Mouse (Mus musculus): ENCODE results near the gene Ndufaf4. TPM values are rescaled to one million over a fixed set of nuclear protein-coding genes. Genes with fewer than 3 reads are reported as not detected.
A peak's percentile ranks its signal among the peaks of the same experiment; 100 is the strongest.
"Not testable (repeated sequence)": the region's sequence is repeated elsewhere in the genome, so short reads cannot be mapped to it uniquely, and the experiment has no call there.

Ndufaf4 gene
- polyA plus RNA-seq (2015; fragmentation: Nextera tagmentation; extraction: Ambion mirVana), result 16.9 TPM in 2 replicates

- Histone ChIP-seq H3K4me3 (ENCODE audit: low read depth, low read length) (peak within 1 kb of the TSS; percentile 85), H3K4me2 (ENCODE audit: low read depth, low read length) (peak within 1 kb of the TSS; percentile 86), H3K36me3 (ENCODE audit: control insufficient read depth, insufficient read depth) (peaks cover 4% of the 10 kb centered on the region; the same call in 1 of the 2 replicates), H3K27ac (ENCODE audit: low read length) (0 out of 2 replicates have a peak within 1 kb of the TSS, but pooled peaks have one; percentile 27), H3K9me3 (replicated peaks; ENCODE audit: control insufficient read depth, low read length) (no peaks in the 10 kb centered on the region), H3K27me3 (ENCODE audit: control insufficient read depth, insufficient read depth, low read depth, low read length) (no peaks in the 10 kb centered on the region), H3K4me1 (ENCODE audit: control insufficient read depth, low read depth, low read length) (peaks cover 9% of the 10 kb centered on the region), H3K9ac (ENCODE audit: low read depth, low read length) (peak within 1 kb of the TSS; percentile 74)
- ATAC-seq (ENCODE audit: low read depth), result peak; percentile 97
- under 1% methylated on average over 58 of the region's 58 CpGs for WGBS (ENCODE audit: insufficient replicate concordance)
Measured at GRCm38 (mm10) chr4:24897851-24898515, at the start of gene Ndufaf4. Gene Ndufaf4, plus strand, starts transcription at chr4:24898083.

GRCm38 (mm10) chr4:24850401-24851325 is 47.2 kb upstream of the Ndufaf4 start, which contains the start of gene Klhl32:
Gene Klhl32, minus strand, starts transcription at chr4:24851124.
- H3K27ac ChIP-seq (ENCODE audit: low read length), result no peak within 1 kb of the TSS
- peaks cover 3% of the 10 kb centered on the region; the same call in 1 of the 2 replicates for H3K27me3 ChIP-seq (ENCODE audit: control insufficient read depth, insufficient read depth, low read depth, low read length)
- H3K4me3 ChIP-seq (ENCODE audit: low read depth, low read length), result peak within 1 kb of the TSS; percentile 55
- H3K36me3 ChIP-seq (ENCODE audit: control insufficient read depth, insufficient read depth), result no peaks in the 10 kb centered on the region
- H3K4me2 ChIP-seq (ENCODE audit: low read depth, low read length), result peak within 1 kb of the TSS; percentile 67
- H3K9me3 ChIP-seq (replicated peaks; ENCODE audit: control insufficient read depth, low read length), result no peaks in the 10 kb centered on the region
- 0 out of 2 replicates have a peak within 1 kb of the TSS, but pooled peaks have one; percentile 22 for H3K9ac ChIP-seq (ENCODE audit: low read depth, low read length)
- ATAC-seq (ENCODE audit: low read depth), result peak; percentile 54
- H3K4me1 ChIP-seq (ENCODE audit: control insufficient read depth, low read depth, low read length), result no peaks in the 10 kb centered on the region
- WGBS (ENCODE audit: insufficient replicate concordance), result under 1% methylated on average over 63 of the region's 63 CpGs

- Histone ChIP-seq H3K4me1 (ENCODE audit: control insufficient read depth, low read depth, low read length) (no peaks in the 10 kb centered on the region), H3K9ac (ENCODE audit: low read depth, low read length) (no peak overlapping the region), H3K9me3 (replicated peaks; ENCODE audit: control insufficient read depth, low read length) (no peaks in the 10 kb centered on the region), H3K4me2 (ENCODE audit: low read depth, low read length) (no peak overlapping the region), H3K4me3 (ENCODE audit: low read depth, low read length) (no peak overlapping the region), H3K27me3 (ENCODE audit: control insufficient read depth, insufficient read depth, low read depth, low read length) (no peaks in the 10 kb centered on the region), H3K27ac (ENCODE audit: low read length) (no peak overlapping the region), H3K36me3 (ENCODE audit: control insufficient read depth, insufficient read depth) (no peaks in the 10 kb centered on the region)
- ATAC-seq (ENCODE audit: low read depth), result no peak
- whole genome bisulfite sequencing (ENCODE audit: insufficient replicate concordance), result 37% methylated on average over 6 of the region's 6 CpGs
Measured at GRCm38 (mm10) chr4:24865691-24866090, 32.2 kb upstream of the Ndufaf4 start.

- no peaks in the 10 kb centered on the region for H3K4me1 ChIP-seq (ENCODE audit: control insufficient read depth, low read depth, low read length)
- 51% methylated on average over 4 of the region's 4 CpGs for WGBS (ENCODE audit: insufficient replicate concordance)
- no peaks in the 10 kb centered on the region for H3K36me3 ChIP-seq (ENCODE audit: control insufficient read depth, insufficient read depth)
- H3K9me3 ChIP-seq (replicated peaks; ENCODE audit: control insufficient read depth, low read length), result no peaks in the 10 kb centered on the region
- no peak overlapping the region for H3K4me2 ChIP-seq (ENCODE audit: low read depth, low read length)
- no peak overlapping the region for H3K4me3 ChIP-seq (ENCODE audit: low read depth, low read length)
- H3K9ac ChIP-seq (ENCODE audit: low read depth, low read length), result no peak overlapping the region
- no peak for ATAC-seq (ENCODE audit: low read depth)
- no peak overlapping the region for H3K27ac ChIP-seq (ENCODE audit: low read length)
- no peaks in the 10 kb centered on the region for H3K27me3 ChIP-seq (ENCODE audit: control insufficient read depth, insufficient read depth, low read depth, low read length)
Measured at GRCm38 (mm10) chr4:24869230-24869629, 28.7 kb upstream of the Ndufaf4 start.

- 36% methylated on average over 2 of the region's 2 CpGs for WGBS (ENCODE audit: insufficient replicate concordance)
- ATAC-seq (ENCODE audit: low read depth), result not testable (repeated sequence)
Measured at GRCm38 (mm10) chr4:24889386-24889785, 8.5 kb upstream of the Ndufaf4 start.

GRCm38 (mm10) chr4:24892293-24892692 is 5.6 kb upstream of the Ndufaf4 start:
- not testable (repeated sequence) for H3K4me2 ChIP-seq (ENCODE audit: low read depth, low read length); H3K36me3 ChIP-seq (ENCODE audit: control insufficient read depth, insufficient read depth); H3K27me3 ChIP-seq (ENCODE audit: control insufficient read depth, insufficient read depth, low read depth, low read length); H3K4me1 ChIP-seq (ENCODE audit: control insufficient read depth, low read depth, low read length); H3K9ac ChIP-seq (ENCODE audit: low read depth, low read length); H3K27ac ChIP-seq (ENCODE audit: low read length); H3K9me3 ChIP-seq (replicated peaks; ENCODE audit: control insufficient read depth, low read length); H3K4me3 ChIP-seq (ENCODE audit: low read depth, low read length); ATAC-seq (ENCODE audit: low read depth)
- 48% methylated on average over 2 of the region's 2 CpGs for WGBS (ENCODE audit: insufficient replicate concordance)

More at GRCm38 (mm10) chr4:24889386-24889785, 8.5 kb upstream of the Ndufaf4 start:
- not testable (repeated sequence) for H3K4me1 ChIP-seq (ENCODE audit: control insufficient read depth, low read depth, low read length); H3K9ac ChIP-seq (ENCODE audit: low read depth, low read length); H3K4me2 ChIP-seq (ENCODE audit: low read depth, low read length); H3K4me3 ChIP-seq (ENCODE audit: low read depth, low read length); H3K27me3 ChIP-seq (ENCODE audit: control insufficient read depth, insufficient read depth, low read depth, low read length); H3K27ac ChIP-seq (ENCODE audit: low read length); H3K36me3 ChIP-seq (ENCODE audit: control insufficient read depth, insufficient read depth); H3K9me3 ChIP-seq (replicated peaks; ENCODE audit: control insufficient read depth, low read length)

GRCm38 (mm10) chr4:24894625-24895024 is 3.3 kb upstream of the Ndufaf4 start:
- 34% methylated on average over 4 of the region's 4 CpGs for WGBS (ENCODE audit: insufficient replicate concordance)

GRCm38 (mm10) chr4:24896829-24897228 is 1.1 kb upstream of the Ndufaf4 start:
- H3K27ac ChIP-seq (ENCODE audit: low read length), result no peak overlapping the region
- H3K9ac ChIP-seq (ENCODE audit: low read depth, low read length), result no peak overlapping the region
- H3K4me1 ChIP-seq (ENCODE audit: control insufficient read depth, low read depth, low read length), result peaks cover 9% of the 10 kb centered on the region
- peaks cover 4% of the 10 kb centered on the region; the same call in 1 of the 2 replicates for H3K36me3 ChIP-seq (ENCODE audit: control insufficient read depth, insufficient read depth)
- WGBS (ENCODE audit: insufficient replicate concordance), result 0% methylated on average over 1 of the region's 1 CpGs
- no peak overlapping the region for H3K4me3 ChIP-seq (ENCODE audit: low read depth, low read length)
- H3K4me2 ChIP-seq (ENCODE audit: low read depth, low read length), result peak overlapping the region; percentile 86; the same call in 1 of the 2 replicates
- H3K27me3 ChIP-seq (ENCODE audit: control insufficient read depth, insufficient read depth, low read depth, low read length), result no peaks in the 10 kb centered on the region
- H3K9me3 ChIP-seq (replicated peaks; ENCODE audit: control insufficient read depth, low read length), result no peaks in the 10 kb centered on the region
- ATAC-seq (ENCODE audit: low read depth), result no peak

More at GRCm38 (mm10) chr4:24894625-24895024, 3.3 kb upstream of the Ndufaf4 start:
- Histone ChIP-seq H3K36me3 (ENCODE audit: control insufficient read depth, insufficient read depth) (no peaks in the 10 kb centered on the region), H3K4me3 (ENCODE audit: low read depth, low read length) (no peak overlapping the region), H3K9me3 (replicated peaks; ENCODE audit: control insufficient read depth, low read length) (no peaks in the 10 kb centered on the region), H3K9ac (ENCODE audit: low read depth, low read length) (no peak overlapping the region), H3K27ac (ENCODE audit: low read length) (no peak overlapping the region), H3K27me3 (ENCODE audit: control insufficient read depth, insufficient read depth, low read depth, low read length) (no peaks in the 10 kb centered on the region), H3K4me1 (ENCODE audit: control insufficient read depth, low read depth, low read length) (peaks cover 9% of the 10 kb centered on the region), H3K4me2 (ENCODE audit: low read depth, low read length) (no peak overlapping the region)
- no peak for ATAC-seq (ENCODE audit: low read depth)
